In the genomic region with DNA sequence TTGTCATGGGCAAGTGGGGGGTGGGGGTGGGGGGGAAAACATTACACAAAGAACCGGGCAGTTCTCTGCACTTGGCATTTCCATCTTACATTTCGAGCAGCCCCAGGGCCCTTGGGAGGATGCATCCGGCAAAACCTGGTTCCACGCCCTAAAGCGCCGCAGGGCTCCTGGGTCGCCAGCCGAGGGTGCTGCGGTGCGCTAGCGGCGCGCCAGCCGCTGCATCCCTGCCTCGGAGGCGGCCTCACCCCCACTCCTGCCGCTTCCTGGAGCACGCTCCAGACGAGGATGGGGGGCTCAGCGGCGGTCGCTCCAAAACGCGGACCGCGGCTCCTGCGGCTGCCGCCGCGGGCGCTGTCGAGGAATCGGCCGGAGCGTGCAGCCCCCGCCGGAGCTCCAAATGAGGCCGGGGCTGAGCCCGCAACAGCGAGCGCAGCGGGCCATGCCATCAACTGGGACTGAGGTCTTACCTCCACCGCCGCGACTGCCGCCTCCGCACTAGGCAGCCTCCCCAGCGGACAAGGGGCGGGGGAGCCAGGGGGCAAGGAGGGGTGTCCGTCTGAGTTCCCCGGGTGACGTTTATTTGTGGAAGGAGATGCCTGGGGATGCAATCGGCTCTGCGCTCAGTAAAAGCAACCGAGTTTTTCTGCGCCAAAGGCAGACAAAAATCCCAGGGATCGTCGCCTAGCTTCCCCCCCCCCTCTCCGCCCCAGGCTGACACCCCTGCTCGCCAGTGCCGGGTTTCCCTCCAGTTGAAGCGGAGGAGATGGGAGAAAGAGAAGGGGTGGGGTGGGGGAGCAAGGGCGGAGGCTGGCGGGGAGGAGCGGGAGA, we compare ENCODE assay signal across 8 mouse cellular contexts. TPM values are rescaled to one million over a fixed set of nuclear protein-coding genes. Genes with fewer than 3 reads are reported as not detected.
DNase-seq lines count a peak whose midpoint lies in the region; ATAC-seq and TF ChIP-seq lines count a peak whose summit lies in the region.

No protein-coding gene starts in this region.

- DNase-seq in NIH3T3 (ENCODE audit: low read depth) = peak; percentile 71
- peak; percentile 22 for DNase-seq in c-Kit-positive CD71-positive TER-119-negative erythroid progenitor cells, embryonic 14.5 days (ENCODE audit: low read depth)
- DNase-seq in forelimb bud, embryonic 11.5 days (ENCODE audit: low read depth, low spot score) = peak; percentile 50
- DNase-seq in hindbrain, embryonic 11.5 days (ENCODE audit: low spot score) = peak; percentile 79
- peak; percentile 54 to 58 for DNase-seq in left cerebral cortex, adult 2 months (ENCODE audit: extremely low spot score in 1 of 2, low spot score in 2 of 2)
- peak; percentile 76 to 80 for DNase-seq in lung, postnatal 4 days
- peak; percentile 70 for DNase-seq in right cerebral cortex, postnatal 25 days

- intact Hi-C loops in left cerebral cortex, adult 2 months (cut with DNase I) = loop anchor here (1.0 to 2.0 kb wide), 5 partner anchors 57 to 423 kb away; no protein-coding TSS in a partner anchor

- peaks cover 3% of the 10 kb centered on the region; the same call in 1 of the 2 replicates for H3K4me1 ChIP-seq in hindbrain, embryonic 11.5 days (replicated peaks; ENCODE audit: control insufficient read depth, insufficient read depth, low read length)

- peak overlapping the region; percentile 63 for H3K9ac ChIP-seq in hindbrain, embryonic 11.5 days (ENCODE audit: low read depth, low read length)

- under 1% methylated on average over 64 of the region's 65 CpGs for WGBS in hindbrain, embryonic 11.5 days

- H3K27me3 ChIP-seq in hindbrain, embryonic 11.5 days (ENCODE audit: control insufficient read depth, insufficient read depth, low read length) = peaks cover 7% of the 10 kb centered on the region; the same call in 1 of the 2 replicates

- peak; percentile 45 for ATAC-seq in hindbrain, embryonic 11.5 days (ENCODE audit: low FRiP score)
- no peak for ATAC-seq in erythroid progenitor cell, adult 5-6 weeks (replicated peaks; ENCODE audit: low FRiP score, poor library complexity, severe bottlenecking)

- peak overlapping the region; percentile 87 for H3K4me2 ChIP-seq in hindbrain, embryonic 11.5 days (replicated peaks; ENCODE audit: low read depth, low read length)

- no peaks in the 10 kb centered on the region for H3K36me3 ChIP-seq in hindbrain, embryonic 11.5 days (ENCODE audit: control insufficient read depth, insufficient read depth, low read length)

- no peaks in the 10 kb centered on the region for H3K9me3 ChIP-seq in hindbrain, embryonic 11.5 days (ENCODE audit: control insufficient read depth, low read length)

- H3K4me3 ChIP-seq in hindbrain, embryonic 11.5 days (ENCODE audit: low read depth, low read length) = peak overlapping the region; percentile 60
- peak overlapping the region; percentile 66 for H3K4me3 ChIP-seq in left cerebral cortex, adult 2 months

- peak overlapping the region; percentile 81 for H3K27ac ChIP-seq in hindbrain, embryonic 11.5 days (ENCODE audit: low read depth, low read length)
- H3K27ac ChIP-seq in left cerebral cortex, adult 2 months = peak overlapping the region; percentile 93

- TF ChIP-seq CTCF in left cerebral cortex, adult 2 months (IDR thresholded peaks at IDR 0.05) = peak; percentile 28

RNA-seq across cellular contexts. Expression of a gene that starts 1.2 kb away (rescaled TPM):
- polyA plus RNA-seq in hindbrain, embryonic 11.5 days (2014; fragmentation: Nextera tagmentation; extraction: Ambion mirVana) = 58.2 and 61.4 TPM in 2 replicates
- 10 to 100 TPM; 26.4 to 33.7 TPM for total RNA-seq in left cerebral cortex, adult 2 months (2021)
- not detected in 2 replicates for total RNA-seq in erythroid progenitor cell, adult 5-6 weeks (2015; ENCODE audit: low replicate concordance)
- total RNA-seq in erythroid progenitor cell, adult 5-6 weeks (2017; ENCODE audit: low replicate concordance) = not detected in 2 replicates

Comparison
In these comparisons a context has a peak if more than half of its experiments do, and no peak if none do; other contexts are left out.
1. DNase-seq: peak in every context shown above with its lines; median percentile 79 in hindbrain, embryonic 11.5 days; 78 in lung, postnatal 4 days; 71 in NIH3T3; 70 in right cerebral cortex, postnatal 25 days; 56 in left cerebral cortex, adult 2 months; 50 in forelimb bud, embryonic 11.5 days; 22 in c-Kit-positive CD71-positive TER-119-negative erythroid progenitor cells, embryonic 14.5 days.
2. RNA of a gene that starts 1.2 kb away (total RNA-seq): 26.4 to 33.7 TPM in left cerebral cortex, adult 2 months; not detected in erythroid progenitor cell, adult 5-6 weeks; every median in the first group is over 10 times any median in the second.